Mouse (Mus musculus) cerebellum, postnatal 36 days (tissue): ENCODE measurements around the gene Ttll2.
"Not testable (repeated sequence)": the region's sequence is repeated elsewhere in the genome, so short reads cannot be mapped to it uniquely, and the experiment has no call there.

Experiments used
- DNase-seq, 2 experiments: peaks; one replicate each; pipeline ENCODE4 v3.0.0; 2021 to 2022; ENCODE audit warnings: mixed read lengths in 2 of 2

Ttll2 gene

GRCm38 (mm10) chr17:7360749-7361465 lies 8.4 kb upstream of the Ttll2 start:
- DNase-seq: peak; percentile 77 to 85

GRCm38 (mm10) chr17:7359806-7360205 lies 7.3 kb upstream of the Ttll2 start:
- DNase-seq: not testable (repeated sequence)

GRCm38 (mm10) chr17:7348765-7349164 lies 3.7 kb downstream of the Ttll2 start:
- DNase-seq: peak; percentile 29 to 35

GRCm38 (mm10) chr17:7337381-7337780 lies 15.1 kb downstream of the Ttll2 start:
- DNase-seq: not testable (repeated sequence)

- DNase-seq: not testable (repeated sequence)
Measured at GRCm38 (mm10) chr17:7332745-7333144, 19.8 kb downstream of the Ttll2 start.

- DNase-seq: not testable (repeated sequence)
Measured at GRCm38 (mm10) chr17:7326415-7326814, 26.1 kb downstream of the Ttll2 start.

GRCm38 (mm10) chr17:7324346-7324745 lies 28.1 kb downstream of the Ttll2 start, which contains the start of gene Tcp10a:
TSS of gene Tcp10a (plus strand) at chr17:7324646.
- not testable (repeated sequence) for DNase-seq

- DNase-seq: not testable (repeated sequence)
Measured at GRCm38 (mm10) chr17:7319789-7320188, 32.7 kb downstream of the Ttll2 start.

- not testable (repeated sequence) for DNase-seq
Measured at GRCm38 (mm10) chr17:7315693-7316382, 36.7 kb downstream of the Ttll2 start.

- DNase-seq: peak in 1 of 2 experiments; percentile 46
Measured at GRCm38 (mm10) chr17:7306278-7307196, 46.0 kb downstream of the Ttll2 start.
